Mouse (Mus musculus) fat pad, adult 2 months (tissue): ENCODE measurements around the gene Gm49395.

Experiments used
- DNase-seq: peaks from one replicate; pipeline ENCODE4 v3.0.0-alpha.2; 2011; ENCODE audit warnings: low read depth, low spot score; ENCODE audit errors: extremely low read depth

Gm49395 gene

DNA sequence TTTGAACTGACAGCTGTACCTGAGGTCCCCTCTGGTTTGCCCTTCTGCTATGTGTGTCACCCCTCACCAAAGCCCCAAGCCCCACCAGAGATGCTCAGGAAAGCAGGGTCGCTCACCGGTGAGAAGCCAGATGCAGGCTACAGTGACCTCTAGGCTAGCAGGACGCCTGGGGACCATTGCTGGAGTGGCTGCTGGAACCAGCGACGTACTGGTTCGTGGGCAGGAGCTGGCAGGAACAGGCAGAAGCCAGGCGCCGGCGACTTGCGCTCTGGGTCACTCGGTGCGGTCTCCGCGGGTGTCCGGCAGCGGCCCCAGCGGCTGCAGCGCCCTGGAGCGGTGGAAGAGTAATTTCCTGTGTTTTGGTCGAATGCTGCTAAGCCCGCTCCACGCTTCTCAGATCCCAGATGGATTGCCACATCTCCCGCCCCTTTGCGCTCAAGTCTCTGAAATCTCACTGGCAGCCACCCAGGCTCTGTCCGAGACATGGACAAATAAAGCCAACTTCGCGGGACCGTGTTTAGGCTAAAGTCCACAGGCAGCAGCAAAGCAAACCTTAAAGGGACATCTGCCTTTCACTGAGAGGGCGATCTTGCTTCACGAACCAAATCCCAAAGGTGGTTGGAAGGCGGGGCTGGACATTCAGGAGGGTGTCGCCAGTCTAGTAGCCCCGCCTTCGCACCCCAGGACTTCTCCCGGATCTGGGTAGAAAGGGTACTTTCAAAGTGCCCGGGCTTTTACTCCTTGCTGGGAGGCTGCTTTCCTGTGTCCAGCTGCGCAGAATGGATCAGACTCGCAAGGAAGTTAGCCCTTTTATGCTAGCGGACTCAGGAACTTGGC lies at the start of gene Gm49395, which contains the start of gene Itga1:
Gm49395 (minus strand) TSS at position 567 of the 837 bp plus-strand sequence.
Itga1 (minus strand) TSS at position 610 of the 837 bp plus-strand sequence.
- no peak for DNase-seq

DNA sequence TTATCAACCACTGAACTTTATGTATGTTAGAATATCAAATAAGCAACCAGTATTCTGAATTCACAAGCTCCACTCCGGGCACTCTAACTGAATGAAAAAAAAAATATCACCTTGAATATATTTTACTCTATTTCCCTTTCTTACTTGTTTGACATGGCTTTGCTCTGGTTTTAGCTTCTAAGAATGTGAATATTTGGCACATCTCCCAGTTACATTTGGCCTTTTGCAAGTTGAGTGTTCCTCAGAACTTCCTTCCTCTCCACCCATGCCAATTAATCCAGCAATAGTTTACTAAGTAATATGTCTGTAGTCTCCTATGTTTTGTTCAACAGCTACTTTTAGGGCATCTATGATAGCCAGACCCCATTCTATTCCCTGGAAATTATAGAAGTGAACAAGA lies 48.9 kb upstream of the Gm49395 start:
- DNase-seq, result no peak

DNA sequence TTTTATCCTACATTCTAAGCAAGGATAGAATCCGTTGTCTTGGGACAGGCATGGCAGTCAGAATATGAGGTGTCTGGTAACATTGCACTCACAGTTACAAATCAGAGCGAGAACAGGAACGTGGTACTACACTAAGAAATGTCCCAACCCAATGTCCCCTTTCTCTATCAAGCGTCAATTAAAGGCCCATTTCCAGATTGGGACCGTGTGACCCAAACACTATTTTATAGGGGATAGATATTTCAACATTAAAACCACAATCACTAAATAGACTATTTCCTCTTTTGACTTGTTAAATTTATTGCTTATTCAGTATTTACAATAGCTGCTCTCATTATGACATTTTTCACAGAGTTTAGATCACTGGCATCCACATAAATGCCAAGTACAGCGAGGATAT lies 48.1 kb upstream of the Gm49395 start:
- DNase-seq, result no peak

DNA sequence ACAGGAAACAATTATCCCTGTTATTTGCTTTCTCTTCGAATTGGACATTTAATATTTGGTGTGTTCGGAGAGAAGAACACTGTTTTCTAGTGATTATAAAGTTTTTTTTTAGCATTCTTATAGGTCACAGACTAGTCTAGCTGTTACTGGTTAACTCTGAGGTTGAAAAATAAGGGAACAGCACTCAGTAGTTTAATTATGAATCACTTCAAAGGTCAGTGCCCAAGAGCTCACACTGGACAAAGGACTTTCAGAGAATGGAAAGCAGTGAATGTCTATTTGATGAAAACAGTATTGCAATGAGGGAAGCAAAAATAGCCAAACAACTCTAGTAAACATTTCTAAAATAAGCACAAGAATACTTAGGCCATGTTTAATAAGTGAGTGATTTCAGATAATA lies 41.9 kb upstream of the Gm49395 start:
- DNase-seq, result no peak

DNA sequence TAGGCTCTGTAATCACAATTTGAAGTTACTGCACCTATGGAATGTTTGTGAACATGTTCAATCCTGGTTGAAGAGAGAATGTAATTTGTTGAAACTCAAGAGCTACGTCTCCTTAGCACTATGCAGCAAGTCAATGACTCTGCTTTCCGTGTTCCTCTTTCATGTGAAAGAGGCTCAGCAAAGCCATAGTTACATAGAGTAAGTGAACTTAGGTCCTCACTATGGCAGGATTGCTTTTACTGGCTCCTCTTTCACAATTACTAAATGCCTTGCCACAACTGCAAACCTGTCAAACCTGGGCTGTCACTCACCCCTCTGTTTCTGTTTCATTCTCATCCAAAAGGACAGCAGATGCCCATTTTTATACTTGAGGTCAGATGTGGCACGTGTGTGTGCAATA lies 40.3 kb upstream of the Gm49395 start:
- no peak for DNase-seq

DNA sequence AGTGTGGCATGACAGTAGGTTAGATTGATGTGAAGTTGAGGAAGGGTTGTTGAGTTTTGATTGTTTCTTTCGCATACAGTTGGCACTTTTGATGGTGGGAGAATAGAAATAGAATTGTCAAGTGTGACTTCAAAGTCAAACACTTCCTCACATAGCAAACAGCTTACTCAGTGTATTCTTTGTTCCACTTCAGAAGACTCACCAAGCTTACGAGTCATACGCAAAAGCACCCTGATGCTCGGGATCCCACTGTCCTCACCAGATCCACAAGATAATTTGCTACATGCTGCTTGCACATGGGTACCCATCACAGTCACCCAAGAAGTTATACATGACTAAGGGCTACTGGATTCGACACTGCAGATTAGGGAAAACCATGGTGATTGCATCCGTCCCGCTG lies 36.8 kb upstream of the Gm49395 start:
- no peak for DNase-seq

DNA sequence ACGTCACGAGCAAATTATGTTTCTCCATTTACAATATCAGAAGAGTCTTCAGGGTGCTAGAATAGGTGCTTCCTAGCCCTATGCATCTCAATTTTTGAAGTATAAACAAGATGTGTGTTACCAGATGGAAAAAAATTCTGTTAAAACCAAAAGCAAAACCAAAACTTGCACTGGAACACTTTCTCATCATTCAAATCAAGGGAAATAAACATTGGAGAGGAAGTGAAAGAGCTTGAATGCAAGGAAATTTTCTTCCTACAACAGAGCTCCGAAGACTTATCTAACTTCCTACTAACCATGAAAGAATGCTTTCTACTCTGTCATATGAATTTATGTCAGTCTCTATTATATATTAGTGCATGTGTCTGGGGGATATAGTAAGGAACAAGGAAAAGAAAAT lies 35.0 kb upstream of the Gm49395 start:
- no peak for DNase-seq

DNA sequence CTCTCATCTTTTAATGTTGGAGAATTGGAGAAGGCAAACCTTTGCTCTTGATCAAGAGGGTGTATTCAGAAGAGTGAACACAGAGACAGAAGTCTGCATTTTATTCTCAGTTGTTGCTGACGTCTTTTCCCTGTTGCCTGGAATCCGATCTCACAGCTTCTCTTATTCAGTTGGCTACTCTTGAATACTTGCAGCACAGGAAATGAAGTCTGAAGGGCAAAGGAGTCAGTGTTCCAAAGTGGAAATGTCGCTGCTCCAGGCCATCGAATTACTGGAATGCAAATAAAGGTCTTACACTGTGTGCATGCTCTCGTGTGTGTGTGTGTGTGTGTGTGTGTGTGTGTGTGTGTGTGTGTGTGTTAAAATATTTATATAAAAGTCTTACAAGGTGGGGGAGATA lies 30.7 kb upstream of the Gm49395 start:
- no peak for DNase-seq

DNA sequence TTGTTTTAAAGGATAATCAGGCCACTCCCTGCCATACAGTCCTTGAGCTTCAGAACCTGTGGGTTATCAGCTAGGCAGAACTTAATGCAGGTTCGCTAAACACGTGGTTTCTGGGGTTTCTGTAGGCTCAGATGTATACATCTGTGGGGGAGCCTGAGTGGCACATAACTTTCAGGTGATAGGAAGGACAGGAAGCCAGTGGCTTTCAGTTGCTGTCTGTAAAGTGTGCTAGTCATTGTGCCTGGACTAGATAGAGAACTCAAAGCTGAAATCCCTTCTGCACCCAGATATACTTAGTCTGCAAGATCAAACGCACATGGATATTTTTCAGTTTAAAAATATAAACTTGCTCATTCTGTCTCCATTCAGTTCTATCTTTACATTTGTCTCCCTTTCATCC lies 29.7 kb upstream of the Gm49395 start:
- DNase-seq, result no peak

DNA sequence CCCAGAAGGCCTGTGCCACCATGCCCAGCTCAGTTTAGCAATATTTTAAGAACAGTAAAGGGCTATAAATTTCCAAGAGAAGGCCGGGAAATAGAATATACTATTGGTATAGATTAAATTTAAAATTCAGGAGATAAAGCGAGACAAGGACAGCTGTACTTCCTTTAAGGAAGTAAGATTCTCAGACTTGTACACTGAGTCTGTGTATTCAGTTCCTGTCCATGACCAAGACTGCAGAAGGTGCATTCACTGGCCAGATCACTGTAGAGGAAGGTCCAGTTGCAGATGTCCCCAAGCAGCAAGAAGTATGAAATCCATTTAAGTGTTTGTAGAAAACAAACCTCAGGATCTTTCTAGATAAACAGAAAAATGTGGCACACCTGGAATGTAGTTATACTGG lies 28.3 kb upstream of the Gm49395 start:
- no peak for DNase-seq

DNA sequence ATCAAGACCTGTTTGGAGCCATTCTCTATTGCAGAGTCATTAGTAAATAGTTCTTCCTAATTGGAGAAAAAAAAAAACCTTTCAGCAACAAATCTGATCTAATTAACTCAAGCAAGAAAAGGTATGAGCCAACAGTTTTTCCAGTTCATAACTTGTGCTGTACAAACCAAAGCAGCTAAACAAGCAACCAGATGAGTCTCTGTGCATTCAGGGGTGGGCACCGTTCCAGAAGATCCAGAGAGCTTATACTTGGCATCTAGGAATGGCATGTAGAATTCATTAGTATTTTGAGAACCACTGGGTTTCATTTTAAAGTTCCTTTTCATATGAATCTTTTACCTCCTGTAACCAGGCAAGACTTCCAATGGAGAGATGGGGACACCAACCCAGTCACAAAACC lies 26.1 kb upstream of the Gm49395 start:
- no peak for DNase-seq

DNA sequence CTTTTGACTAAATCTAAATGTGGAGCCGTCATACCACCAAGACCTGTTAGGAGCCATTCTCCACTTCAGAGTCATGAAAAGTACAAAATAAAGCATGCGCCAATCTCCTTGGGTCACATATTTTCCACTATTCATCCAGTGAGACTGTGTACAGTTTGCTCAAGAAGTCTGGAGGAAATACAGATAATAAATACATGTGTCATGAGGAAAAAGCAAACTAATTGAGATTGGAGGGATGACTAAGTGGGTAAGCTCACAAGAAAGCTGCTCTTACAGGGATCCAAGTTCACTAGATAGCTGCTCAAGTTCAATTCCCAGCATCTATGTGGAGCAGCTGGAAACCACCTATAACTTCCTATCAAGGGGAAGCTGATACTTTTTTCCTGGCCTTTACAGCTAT lies 24.8 kb upstream of the Gm49395 start:
- DNase-seq, result no peak

DNA sequence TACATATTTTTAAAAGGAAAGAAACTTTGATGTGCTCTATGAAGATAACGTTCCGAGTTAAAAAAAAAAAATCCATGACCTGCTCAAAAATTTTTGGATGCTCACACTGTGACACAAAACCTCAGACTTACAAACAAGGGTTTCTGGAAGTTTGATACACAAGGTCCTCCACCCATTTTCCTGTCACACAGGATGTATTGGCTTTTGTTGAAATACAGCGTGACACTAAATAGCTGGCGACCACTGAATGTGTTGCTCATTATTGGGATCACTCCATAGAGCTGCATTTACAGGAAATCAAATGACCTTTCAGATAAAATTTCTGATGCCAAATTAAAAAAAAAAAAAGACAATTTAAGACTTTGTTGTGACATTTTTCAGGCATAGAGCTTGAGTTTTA lies 23.4 kb upstream of the Gm49395 start:
- no peak for DNase-seq

DNA sequence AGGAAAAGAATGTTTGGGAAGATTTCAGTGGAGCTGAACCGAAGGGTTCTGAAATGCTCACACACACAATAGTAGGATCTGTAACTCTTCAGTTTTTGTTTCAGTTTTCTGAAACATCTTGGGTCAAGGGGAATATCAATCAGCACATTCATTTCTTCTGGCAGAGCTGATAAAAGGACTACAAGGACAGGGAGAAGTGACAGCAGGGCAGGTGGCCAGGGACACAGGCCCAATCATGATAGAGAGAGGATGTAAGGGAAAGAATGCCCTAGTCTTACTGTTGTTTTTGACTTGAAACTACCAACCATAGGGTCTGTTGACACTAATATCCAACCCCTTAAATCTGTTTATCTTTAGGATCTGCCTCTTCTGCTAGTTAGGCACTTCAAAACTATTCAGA lies 22.8 kb upstream of the Gm49395 start:
- DNase-seq, result no peak

DNA sequence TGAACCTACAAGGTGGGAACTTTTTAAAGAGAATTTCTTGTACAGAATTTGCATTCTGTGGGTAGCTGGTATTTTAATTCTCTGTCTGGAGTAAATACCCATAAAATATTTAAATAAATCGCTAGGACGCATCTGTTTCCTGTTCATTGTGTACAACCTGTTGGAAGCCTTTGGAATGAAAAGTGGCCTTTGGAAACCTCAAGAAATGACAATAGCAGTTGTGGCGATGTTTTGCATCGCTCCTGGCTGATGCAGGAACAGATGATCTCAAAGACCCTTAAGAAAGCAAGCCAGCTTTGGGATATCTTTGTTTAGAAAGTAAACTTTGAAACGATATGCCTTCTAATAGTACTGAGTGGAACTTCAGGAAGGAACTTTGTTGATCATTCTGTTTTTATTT lies 17.0 kb upstream of the Gm49395 start:
- DNase-seq, result no peak

DNA sequence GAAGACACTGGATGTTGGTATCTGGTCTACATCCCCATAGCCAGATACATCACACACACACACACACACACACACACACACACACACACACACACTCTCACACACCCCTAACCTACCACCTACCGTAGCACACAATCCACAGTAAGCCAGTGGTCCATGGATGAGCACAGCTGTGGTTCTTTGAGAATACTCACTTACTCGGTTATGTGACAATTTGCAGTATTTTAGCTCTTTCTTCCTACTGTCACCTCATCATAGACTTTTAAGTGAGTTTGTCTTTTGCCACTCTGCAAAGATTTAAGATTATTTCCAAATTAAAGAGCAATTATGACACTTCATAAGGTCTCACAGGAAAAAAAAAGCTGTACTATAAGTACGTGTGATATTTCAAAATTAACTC lies 16.5 kb upstream of the Gm49395 start:
- no peak for DNase-seq

DNA sequence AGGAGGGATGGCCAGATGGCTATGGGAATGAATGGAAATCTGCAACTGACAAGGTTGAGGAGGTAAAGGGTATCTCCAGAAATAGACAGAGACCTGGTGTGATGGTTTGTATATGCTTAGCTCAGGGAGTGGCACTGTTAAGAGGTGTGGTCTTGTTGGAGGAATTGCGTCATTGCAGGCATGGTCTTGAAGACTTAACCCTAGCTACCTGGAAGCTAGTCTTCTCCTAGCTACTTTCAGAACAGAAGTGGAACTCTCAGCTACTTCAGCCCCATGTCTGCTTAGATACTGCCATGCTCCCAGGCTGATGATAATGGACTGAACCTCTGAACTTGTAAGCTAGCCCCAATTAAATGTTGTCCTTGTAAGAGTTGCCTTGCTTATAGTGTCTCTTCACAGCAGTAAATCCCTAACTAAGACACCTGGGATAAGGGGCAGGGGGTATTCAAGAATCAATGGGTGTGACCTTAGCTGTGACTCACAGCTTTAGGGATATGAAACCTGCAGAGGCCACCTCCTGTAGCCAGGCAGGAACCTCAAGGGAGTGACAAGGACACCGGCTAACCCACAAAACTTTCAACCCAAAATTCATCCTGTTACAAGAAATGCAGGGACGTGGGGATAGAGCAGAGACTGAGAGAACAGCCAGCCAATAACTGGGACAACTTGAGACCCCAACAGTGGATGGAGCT lies 15.4 kb upstream of the Gm49395 start:
- DNase-seq, result no peak

DNA sequence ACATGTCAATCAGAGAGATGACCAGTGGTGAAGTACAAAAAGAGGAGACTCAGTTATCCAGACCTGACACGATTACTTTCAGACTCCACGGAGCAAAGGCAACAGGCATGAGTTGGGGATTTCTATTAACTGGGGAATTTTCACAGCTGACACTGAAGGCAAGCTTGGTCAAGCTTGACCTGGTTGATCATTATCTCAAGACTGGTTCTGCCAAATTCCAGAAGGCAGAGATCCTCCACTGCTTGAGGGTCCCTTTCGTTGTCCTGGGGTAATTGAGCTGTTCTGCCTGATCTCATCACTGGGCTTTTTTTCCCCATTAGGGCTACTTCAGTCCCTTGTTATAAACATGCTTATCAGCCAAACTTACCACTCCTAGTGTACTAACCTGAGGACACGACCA lies 7.9 kb upstream of the Gm49395 start:
- DNase-seq, result no peak

DNA sequence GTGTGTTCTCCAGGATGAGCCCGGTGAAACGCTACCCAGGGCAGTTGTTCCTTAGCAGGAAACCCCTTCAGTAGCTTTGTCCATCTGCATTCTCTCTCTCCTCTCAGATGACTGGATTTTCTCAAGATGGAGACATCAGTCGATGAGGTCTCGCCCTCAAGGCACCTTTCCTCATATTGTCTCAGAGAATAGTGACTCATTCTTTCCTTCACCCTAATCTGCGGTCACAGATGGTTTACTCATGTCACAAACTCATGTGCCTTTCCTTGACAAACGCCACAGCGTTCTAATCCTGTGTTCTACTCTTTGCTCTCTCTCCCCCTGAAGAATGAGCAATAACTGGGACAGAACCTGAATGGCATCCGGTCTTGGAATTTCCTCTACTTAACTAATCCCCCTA lies 5.7 kb upstream of the Gm49395 start:
- no peak for DNase-seq

DNA sequence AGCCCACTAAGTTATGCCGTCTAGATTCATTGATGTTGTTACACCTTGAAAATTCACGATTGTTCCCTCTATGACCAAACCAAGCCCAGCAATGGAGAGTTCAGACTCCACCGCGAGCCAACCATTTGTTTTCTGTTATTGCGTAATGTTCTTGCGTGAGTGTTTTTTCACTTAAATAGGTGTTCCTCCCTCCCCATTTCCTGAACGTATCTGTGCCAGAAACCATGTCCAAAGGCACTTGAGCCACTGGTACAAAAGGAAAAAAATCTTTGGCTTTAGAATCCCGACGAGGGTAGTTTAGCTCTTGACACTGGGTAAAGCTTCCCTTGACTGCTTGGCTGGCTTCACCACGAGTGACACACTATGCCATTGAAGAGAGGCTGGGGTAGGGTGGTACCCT lies 4.5 kb upstream of the Gm49395 start:
- no peak for DNase-seq

DNA sequence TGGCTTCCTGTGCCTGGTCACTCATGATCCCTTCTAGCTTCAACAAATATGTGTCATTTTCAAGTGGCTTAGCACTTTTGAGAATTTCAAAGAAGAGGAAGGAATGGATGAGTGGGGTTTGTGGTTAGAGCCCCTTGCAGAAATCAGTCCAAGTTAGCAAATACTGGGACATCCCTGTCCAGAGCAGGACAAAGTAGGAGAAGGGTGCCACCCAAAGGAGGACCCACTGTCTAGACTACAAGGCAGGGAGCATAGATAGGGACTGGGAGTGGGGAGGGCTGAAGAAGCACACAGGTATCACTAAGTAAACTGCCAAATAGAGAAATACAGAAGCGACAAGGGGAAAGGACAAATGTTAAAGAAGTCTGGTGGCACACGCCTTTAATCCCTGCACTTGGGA lies 1.0 kb upstream of the Gm49395 start:
- DNase-seq, result no peak

DNA sequence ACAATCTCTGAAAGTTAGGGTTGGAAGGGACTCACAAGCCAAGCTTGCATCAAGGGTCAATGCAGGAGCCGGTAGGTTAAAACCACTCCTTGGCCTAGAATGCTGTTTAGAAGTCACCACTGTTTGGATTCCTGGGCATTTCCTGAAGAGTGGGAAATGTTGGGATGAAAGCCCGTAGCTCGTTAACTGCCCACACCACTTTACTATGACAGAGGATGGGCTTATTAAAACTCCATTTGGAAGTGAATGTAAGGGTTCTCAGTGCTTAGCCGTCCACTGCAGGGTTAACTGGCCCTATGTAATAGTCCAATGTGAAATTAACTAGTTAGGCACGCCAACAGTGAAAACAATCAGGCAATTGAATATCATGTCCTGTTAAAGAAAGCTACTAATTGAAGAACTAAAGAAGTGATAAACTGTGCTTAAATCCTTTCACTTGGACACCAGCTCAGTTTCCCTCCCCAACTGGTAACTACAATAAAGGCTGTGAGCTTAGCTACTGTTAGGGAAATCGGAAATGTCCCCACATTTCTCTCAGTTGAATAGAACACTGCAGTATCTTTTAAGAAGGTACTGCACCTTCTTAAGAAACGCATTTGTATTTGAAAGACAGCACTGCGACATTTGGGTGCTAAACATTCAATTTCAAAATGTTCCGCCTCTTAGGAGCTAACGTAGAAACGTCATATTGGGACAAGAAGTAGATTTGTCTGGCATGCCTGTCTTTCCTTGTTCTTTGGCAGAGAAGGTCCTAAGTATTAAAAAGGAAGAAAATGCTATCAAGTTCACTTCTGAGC lies 1.1 kb downstream of the Gm49395 start:
- no peak for DNase-seq
